Mouse (Mus musculus) embryonic fibroblast, embryonic 13.5 days (primary cell): ENCODE results near the gene Ank3.

Source experiments
- CTCF ChIP-seq: IDR thresholded peaks from 2 replicates; pipeline ENCODE4 v1.5.1; 2011; ENCODE audit warnings: mild to moderate bottlenecking, control low read depth, low read length, moderate library complexity, borderline replicate concordance; ENCODE audit not compliant: insufficient read depth
- POLR2A ChIP-seq: IDR thresholded peaks from 2 replicates; pipeline ENCODE4 v1.6.1; 2011; ENCODE audit warnings: low read depth, mild to moderate bottlenecking, control low read depth, low read length, moderate library complexity

DNA sequence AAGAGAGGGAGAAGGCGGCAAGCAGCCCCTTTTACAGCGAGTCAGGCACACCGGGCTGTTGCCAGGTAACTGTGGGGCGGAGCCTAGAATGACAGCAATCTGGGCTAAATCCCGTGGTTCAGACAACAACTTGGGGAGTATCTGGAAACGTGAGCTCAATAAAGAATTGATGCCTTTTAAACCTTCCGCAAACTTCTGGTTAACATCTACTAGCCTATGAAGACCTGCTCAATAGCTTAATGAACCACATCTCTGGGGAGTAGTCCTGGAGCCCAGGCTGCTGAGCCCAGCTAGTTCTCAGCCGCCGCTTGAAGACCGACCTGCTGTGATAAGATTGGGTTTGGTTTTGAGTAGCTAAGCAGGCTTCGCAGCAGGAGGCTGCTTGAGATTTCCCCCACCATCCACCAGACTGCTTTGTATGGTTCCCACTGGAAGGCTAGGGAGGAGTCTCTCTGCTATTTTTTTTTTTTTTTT, 175.7 kb downstream of the Ank3 start:
- no peak for TF ChIP-seq CTCF
- TF ChIP-seq POLR2A = no peak
